9 mouse cellular contexts compared by ENCODE assay signal in genomic region chr7:143313572-143314319, GRCm38 (mm10).
DNase-seq lines count a peak whose midpoint lies in the region; ATAC-seq lines count a peak whose summit lies in the region.
"Had no signal": no experiment of that assay in that cellular context is flagged by ENCODE, and none has a peak within 500 bp of the region (broad histone marks: within the 10 kb centered on the region; RNA-seq: fewer than 3 reads in every experiment).

No protein-coding gene starts in this region.

- H3K9me3 ChIP-seq in kidney, embryonic 16.5 days (ENCODE audit: low read length): no peaks in the 10 kb centered on the region
- no peaks in the 10 kb centered on the region for H3K9me3 ChIP-seq in heart, embryonic 14.5 days (ENCODE audit: control insufficient read depth, low read length)
- no peaks in the 10 kb centered on the region for H3K9me3 ChIP-seq in stomach, embryonic 14.5 days (ENCODE audit: control insufficient read depth, low read depth, low read length)
- no peaks in the 10 kb centered on the region for H3K9me3 ChIP-seq in neural tube, embryonic 15.5 days (replicated peaks)
- H3K9me3 ChIP-seq: neural tube, embryonic 12.5 days had no signal

- DNase-seq in kidney, adult 11 months: peak; percentile 50
- DNase-seq in liver: peak; percentile 64
- no peak for DNase-seq in natural killer cell, adult 2 months (ENCODE audit: low spot score in 2 of 2)
- no peak for DNase-seq in left cerebral cortex, adult 11 months (ENCODE audit: low spot score)

- H3K9ac ChIP-seq in kidney, embryonic 16.5 days (replicated peaks; ENCODE audit: low read length): no peak overlapping the region
- H3K9ac ChIP-seq in heart, embryonic 14.5 days (ENCODE audit: low read length): peak overlapping the region; percentile 22; the same call in 1 of the 2 replicates
- no peak overlapping the region for H3K9ac ChIP-seq in stomach, embryonic 14.5 days (replicated peaks; ENCODE audit: low read depth, low read length)
- H3K9ac ChIP-seq in neural tube, embryonic 15.5 days (replicated peaks): no peak overlapping the region
- H3K9ac ChIP-seq: neural tube, embryonic 12.5 days had no signal

- H3K27ac ChIP-seq in kidney, embryonic 16.5 days (ENCODE audit: low read length): no peak overlapping the region
- peak overlapping the region; percentile 82 to 87 for H3K27ac ChIP-seq in heart, embryonic 14.5 days (replicated peaks in 1 of 2; ENCODE audit: control insufficient read depth in 1 of 2, insufficient read depth in 1 of 2, low read depth in 2 of 2, low read length in 2 of 2)
- H3K27ac ChIP-seq in stomach, embryonic 14.5 days (ENCODE audit: low read length): peak overlapping the region; percentile 72; the same call in 1 of the 2 replicates
- H3K27ac ChIP-seq in neural tube, embryonic 15.5 days (replicated peaks): no peak overlapping the region
- H3K27ac ChIP-seq: neural tube, embryonic 12.5 days had no signal

- H3K4me3 ChIP-seq in kidney, embryonic 16.5 days (ENCODE audit: low read length): no peak overlapping the region
- no peak overlapping the region for H3K4me3 ChIP-seq in heart, embryonic 14.5 days (ENCODE audit: control insufficient read depth in 1 of 2, insufficient read depth in 1 of 2, low read depth in 1 of 2, low read length in 2 of 2)
- H3K4me3 ChIP-seq in stomach, embryonic 14.5 days (ENCODE audit: low read depth, low read length): no peak overlapping the region
- H3K4me3 ChIP-seq in neural tube, embryonic 15.5 days (replicated peaks): no peak overlapping the region
- H3K4me3 ChIP-seq: neural tube, embryonic 12.5 days had no signal

- no peak overlapping the region for H3K4me2 ChIP-seq in kidney, embryonic 16.5 days (replicated peaks; ENCODE audit: low read depth, low read length)
- peak overlapping the region; percentile 40 for H3K4me2 ChIP-seq in heart, embryonic 14.5 days (ENCODE audit: low read length)
- no peak overlapping the region for H3K4me2 ChIP-seq in stomach, embryonic 14.5 days (replicated peaks; ENCODE audit: low read depth, low read length)
- no peak overlapping the region for H3K4me2 ChIP-seq in neural tube, embryonic 15.5 days
- H3K4me2 ChIP-seq: neural tube, embryonic 12.5 days had no signal

- H3K4me1 ChIP-seq in kidney, embryonic 16.5 days (ENCODE audit: insufficient read depth, low read length): peaks cover 22% of the 10 kb centered on the region
- H3K4me1 ChIP-seq in heart, embryonic 14.5 days (ENCODE audit: control insufficient read depth in 2 of 2, insufficient read depth in 2 of 2, low read length in 2 of 2): peaks cover 45 to 62% of the 10 kb centered on the region in 2 experiments
- peaks cover 39% of the 10 kb centered on the region for H3K4me1 ChIP-seq in stomach, embryonic 14.5 days (ENCODE audit: control insufficient read depth, insufficient read depth, low read length)
- H3K4me1 ChIP-seq in neural tube, embryonic 15.5 days: no peaks in the 10 kb centered on the region

- 59% methylated on average over 11 of the region's 11 CpGs for WGBS in kidney, embryonic 16.5 days
- 25% methylated on average over 11 of the region's 11 CpGs for WGBS in heart, embryonic 14.5 days
- 49% methylated on average over 11 of the region's 11 CpGs for WGBS in stomach, embryonic 14.5 days
- 80% methylated on average over 11 of the region's 11 CpGs for whole genome bisulfite sequencing in neural tube, embryonic 15.5 days

- no peaks in the 10 kb centered on the region for H3K36me3 ChIP-seq in kidney, embryonic 16.5 days (ENCODE audit: insufficient read depth, low read length)
- no peaks in the 10 kb centered on the region for H3K36me3 ChIP-seq in heart, embryonic 14.5 days (ENCODE audit: control insufficient read depth, insufficient read depth, low read length)
- H3K36me3 ChIP-seq in stomach, embryonic 14.5 days (ENCODE audit: control insufficient read depth, insufficient read depth, low read length): no peaks in the 10 kb centered on the region
- H3K36me3 ChIP-seq in neural tube, embryonic 15.5 days: no peaks in the 10 kb centered on the region
- H3K36me3 ChIP-seq: neural tube, embryonic 12.5 days had no signal

- H3K27me3 ChIP-seq in kidney, embryonic 16.5 days (ENCODE audit: insufficient read depth, low read length): no peaks in the 10 kb centered on the region
- H3K27me3 ChIP-seq in heart, embryonic 14.5 days (ENCODE audit: control insufficient read depth, insufficient read depth, low read length): no peaks in the 10 kb centered on the region
- H3K27me3 ChIP-seq in stomach, embryonic 14.5 days (ENCODE audit: control insufficient read depth, insufficient read depth, low read length): no peaks in the 10 kb centered on the region
- 0 out of 2 replicates have a peak, but pooled peaks cover 4% of the 10 kb centered on the region for H3K27me3 ChIP-seq in neural tube, embryonic 15.5 days (replicated peaks)
- H3K27me3 ChIP-seq: neural tube, embryonic 12.5 days had no signal

- no peak for ATAC-seq in kidney, embryonic 16.5 days (ENCODE audit: low FRiP score, low TSS enrichment)
- peak; percentile 44; the same call in 1 of the 2 replicates for ATAC-seq in heart, embryonic 14.5 days (ENCODE audit: insufficient number of reproducible peaks, insufficient read depth, low FRiP score, low read depth)
- ATAC-seq in stomach, embryonic 14.5 days (ENCODE audit: insufficient number of reproducible peaks, insufficient read depth, low FRiP score, low read depth): peak; percentile 73
- ATAC-seq in neural tube, embryonic 15.5 days (ENCODE audit: low FRiP score): no peak

Comparison
In these comparisons a context has a peak if more than half of its experiments do, and no peak if none do; other contexts are left out.
1. DNase-seq: peak in kidney, adult 11 months (single experiment) and liver (single experiment); none in natural killer cell, adult 2 months (0 of 2) and left cerebral cortex, adult 11 months (single experiment).
2. ATAC-seq: peak in heart, embryonic 14.5 days (single experiment) and stomach, embryonic 14.5 days (single experiment); none in kidney, embryonic 16.5 days (single experiment) and neural tube, embryonic 15.5 days (single experiment).
3. H3K27ac ChIP-seq: peak in heart, embryonic 14.5 days (2 of 2) and stomach, embryonic 14.5 days (single experiment); none in kidney, embryonic 16.5 days (single experiment) and neural tube, embryonic 15.5 days (single experiment).